Mouse (Mus musculus) forebrain, embryonic 13.5 days (tissue): ENCODE data around the gene Bckdk. TPM values are rescaled to one million over a fixed set of nuclear protein-coding genes. Genes with fewer than 3 reads are reported as not detected.

ENCODE experiments used
- ATAC-seq: fragments of 200-750 bp; cut with Nextera tagmentation; 2 replicates; pipeline ENCODE4 v1.8.0; 2017
- H3K27ac ChIP-seq: fragments of 300-500 bp; sonication (generic); 2 replicates; pipeline ENCODE4 v1.5.1; 2015; ENCODE audit warnings: inconsistent platforms, mild to moderate bottlenecking, moderate library complexity
- H3K27me3 ChIP-seq: fragments of 300-500 bp; sonication (generic); 2 replicates; pipeline ENCODE4 v1.6.1; 2015; ENCODE audit warnings: mild to moderate bottlenecking, inconsistent platforms
- H3K36me3 ChIP-seq: fragments of 300-500 bp; sonication (generic); 2 replicates; pipeline ENCODE4 v1.6.1; 2015; ENCODE audit warnings: mild to moderate bottlenecking, inconsistent platforms; ENCODE audit not compliant: poor library complexity, severe bottlenecking
- H3K4me1 ChIP-seq: fragments of 300-500 bp; sonication (generic); 2 replicates; pipeline ENCODE4 v1.6.1; 2015; ENCODE audit warnings: inconsistent platforms
- H3K4me2 ChIP-seq: fragments of 300-500 bp; sonication (generic); 2 replicates; pipeline ENCODE4 v1.6.1; 2015; ENCODE audit warnings: inconsistent platforms, mild to moderate bottlenecking, moderate library complexity
- H3K4me3 ChIP-seq: fragments of 300-500 bp; sonication (generic); 2 replicates; pipeline ENCODE4 v1.5.1; 2015; ENCODE audit warnings: mild to moderate bottlenecking, inconsistent platforms
- H3K9ac ChIP-seq: fragments of 300-500 bp; sonication (generic); 2 replicates; pipeline ENCODE4 v1.6.1; 2015; ENCODE audit warnings: mild to moderate bottlenecking, inconsistent platforms
- H3K9me3 ChIP-seq: fragments of 300-500 bp; sonication (generic); replicated peaks from 2 replicates; pipeline ENCODE4 v1.6.1; 2016; ENCODE audit warnings: inconsistent platforms
- WGBS: fragments of 180-500 bp; shearing (Covaris S2); methylation state at CpG from one replicate; pipeline ENCODE4 v1.1.7; 2015; 5-methylcytosine and 5-hydroxymethylcytosine counted together
- polyA plus RNA-seq: library from polyadenylated mRNA; unstranded; fragments of >200 nt; fragmentation: Nextera tagmentation; extraction: Ambion mirVana; gene quantifications from 2 replicates; pipeline ENCODE4 v1.2.1, GENCODE M21; 2015

Gene Bckdk
- polyA plus RNA-seq, 1 experiment from 2014 or later = 80.2 TPM

GRCm38 (mm10) chr7:127923714-127924113, 19.8 kb downstream of the Bckdk start:
- Histone ChIP-seq H3K9ac (no peak overlapping the region), H3K36me3 (peaks cover 67% of the 10 kb centered on the region), H3K27ac (no peak overlapping the region), H3K9me3 (no peaks in the 10 kb centered on the region), H3K4me1 (no peaks in the 10 kb centered on the region), H3K27me3 (peaks cover 11% of the 10 kb centered on the region), H3K4me3 (no peak overlapping the region), H3K4me2 (no peak overlapping the region)
- no peak for ATAC-seq
- WGBS = 85% methylated on average over 5 of the region's 5 CpGs

- no peak overlapping the region for H3K9ac ChIP-seq
Observed at GRCm38 (mm10) chr7:127925252-127925651, 21.4 kb downstream of the Bckdk start.

GRCm38 (mm10) chr7:127926066-127926465, 22.2 kb downstream of the Bckdk start:
- no peak overlapping the region for H3K9ac ChIP-seq
- H3K36me3 ChIP-seq = peaks cover 57% of the 10 kb centered on the region
- H3K4me1 ChIP-seq = no peaks in the 10 kb centered on the region
- H3K4me2 ChIP-seq = no peak overlapping the region
- WGBS = 92% methylated on average over 8 of the region's 8 CpGs
- no peak overlapping the region for H3K27ac ChIP-seq
- peaks cover 32% of the 10 kb centered on the region for H3K27me3 ChIP-seq
- H3K4me3 ChIP-seq = no peak overlapping the region
- ATAC-seq = no peak
- H3K9me3 ChIP-seq = no peaks in the 10 kb centered on the region

More at GRCm38 (mm10) chr7:127925252-127925651, 21.4 kb downstream of the Bckdk start:
- ATAC-seq = no peak
- peaks cover 26% of the 10 kb centered on the region for H3K27me3 ChIP-seq
- 47% methylated on average over 5 of the region's 5 CpGs for WGBS
- no peak overlapping the region for H3K4me2 ChIP-seq
- peaks cover 64% of the 10 kb centered on the region for H3K36me3 ChIP-seq
- H3K9me3 ChIP-seq = no peaks in the 10 kb centered on the region
- H3K4me3 ChIP-seq = no peak overlapping the region
- no peak overlapping the region for H3K27ac ChIP-seq
- no peaks in the 10 kb centered on the region for H3K4me1 ChIP-seq

GRCm38 (mm10) chr7:127926846-127927245, 23.0 kb downstream of the Bckdk start:
- no peaks in the 10 kb centered on the region for H3K4me1 ChIP-seq
- no peak overlapping the region for H3K27ac ChIP-seq
- H3K4me2 ChIP-seq = no peak overlapping the region
- H3K9me3 ChIP-seq = no peaks in the 10 kb centered on the region
- H3K9ac ChIP-seq = no peak overlapping the region
- peaks cover 40% of the 10 kb centered on the region for H3K27me3 ChIP-seq
- WGBS = 89% methylated on average over 11 of the region's 11 CpGs
- H3K36me3 ChIP-seq = peaks cover 55% of the 10 kb centered on the region
- no peak for ATAC-seq
- H3K4me3 ChIP-seq = no peak overlapping the region

GRCm38 (mm10) chr7:127927726-127928125, 23.8 kb downstream of the Bckdk start:
- Histone ChIP-seq H3K4me1 (no peaks in the 10 kb centered on the region), H3K4me2 (no peak overlapping the region), H3K9me3 (no peaks in the 10 kb centered on the region), H3K9ac (no peak overlapping the region), H3K36me3 (peaks cover 48% of the 10 kb centered on the region), H3K27me3 (peaks cover 40% of the 10 kb centered on the region), H3K4me3 (no peak overlapping the region), H3K27ac (no peak overlapping the region)
- 89% methylated on average over 11 of the region's 11 CpGs for WGBS
- no peak for ATAC-seq

GRCm38 (mm10) chr7:127928596-127928995, 24.7 kb downstream of the Bckdk start:
- peaks cover 39% of the 10 kb centered on the region for H3K36me3 ChIP-seq
- H3K4me2 ChIP-seq = no peak overlapping the region
- WGBS = 52% methylated on average over 5 of the region's 5 CpGs
- ATAC-seq = no peak
- H3K9me3 ChIP-seq = no peaks in the 10 kb centered on the region
- H3K9ac ChIP-seq = no peak overlapping the region
- no peaks in the 10 kb centered on the region for H3K4me1 ChIP-seq
- no peak overlapping the region for H3K4me3 ChIP-seq
- no peak overlapping the region for H3K27ac ChIP-seq
- H3K27me3 ChIP-seq = peaks cover 40% of the 10 kb centered on the region

DNA sequence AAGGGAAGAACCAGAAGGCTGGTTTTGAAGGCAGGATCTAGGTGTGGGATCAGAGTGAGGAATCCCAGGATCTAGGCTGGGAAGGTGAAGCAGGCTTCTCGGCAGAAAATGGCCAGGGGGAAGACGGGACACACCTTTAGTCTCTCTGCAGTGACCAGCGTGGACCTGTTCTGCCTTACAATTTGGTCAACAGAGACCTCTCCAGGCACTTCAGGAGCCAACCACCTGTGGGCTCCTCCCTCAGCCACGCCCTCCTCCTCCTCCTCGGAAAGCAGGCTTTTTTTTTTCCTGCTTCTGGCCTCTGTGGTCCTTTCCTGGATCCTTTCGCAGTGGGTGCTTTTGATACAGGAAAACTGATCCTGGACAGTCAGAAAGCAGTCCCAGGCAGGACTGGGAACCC, 26.0 kb downstream of the Bckdk start, which contains the start of gene Prss8:
Gene Prss8 (minus strand): TSS at position 182 of the 400 bp plus-strand sequence.
- Histone ChIP-seq H3K27ac (no peak within 1 kb of the TSS), H3K4me3 (no peak within 1 kb of the TSS), H3K4me1 (peaks cover 7% of the 10 kb centered on the region; the same call in 1 of the 2 replicates), H3K9me3 (no peaks in the 10 kb centered on the region), H3K9ac (0 out of 2 replicates have a peak within 1 kb of the TSS, but pooled peaks have one; percentile 17), H3K4me2 (0 out of 2 replicates have a peak within 1 kb of the TSS, but pooled peaks have one; percentile 2), H3K27me3 (peaks cover 40% of the 10 kb centered on the region), H3K36me3 (peaks cover 26% of the 10 kb centered on the region)
- WGBS = 10% methylated on average over 6 of the region's 6 CpGs
- ATAC-seq = no peak

DNA sequence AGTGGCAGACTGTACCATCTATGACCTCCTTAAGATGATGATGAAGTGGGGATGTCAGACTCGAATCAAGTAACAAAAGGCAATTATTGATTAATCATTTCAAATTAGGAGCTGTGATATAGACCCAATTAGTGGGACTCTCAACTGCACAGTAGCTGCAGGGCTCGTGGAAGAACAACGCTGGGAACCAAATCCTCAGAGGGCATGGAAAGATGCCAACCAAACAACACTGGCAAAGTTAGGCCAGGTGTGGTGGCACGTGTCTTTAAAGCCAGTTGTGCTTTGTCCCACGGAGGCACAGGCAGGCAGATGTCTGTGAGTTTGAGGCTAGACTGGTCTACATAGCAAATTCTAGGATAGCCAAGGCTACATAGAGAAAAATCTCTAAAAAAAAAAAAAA, 26.8 kb downstream of the Bckdk start:
- ATAC-seq = no peak
- 68% methylated on average over 5 of the region's 5 CpGs for WGBS
- Histone ChIP-seq H3K9me3 (no peaks in the 10 kb centered on the region), H3K9ac (no peak overlapping the region), H3K36me3 (peaks cover 19% of the 10 kb centered on the region), H3K4me3 (no peak overlapping the region), H3K27me3 (peaks cover 40% of the 10 kb centered on the region), H3K4me2 (no peak overlapping the region), H3K4me1 (peaks cover 8% of the 10 kb centered on the region; the same call in 1 of the 2 replicates), H3K27ac (no peak overlapping the region)

DNA sequence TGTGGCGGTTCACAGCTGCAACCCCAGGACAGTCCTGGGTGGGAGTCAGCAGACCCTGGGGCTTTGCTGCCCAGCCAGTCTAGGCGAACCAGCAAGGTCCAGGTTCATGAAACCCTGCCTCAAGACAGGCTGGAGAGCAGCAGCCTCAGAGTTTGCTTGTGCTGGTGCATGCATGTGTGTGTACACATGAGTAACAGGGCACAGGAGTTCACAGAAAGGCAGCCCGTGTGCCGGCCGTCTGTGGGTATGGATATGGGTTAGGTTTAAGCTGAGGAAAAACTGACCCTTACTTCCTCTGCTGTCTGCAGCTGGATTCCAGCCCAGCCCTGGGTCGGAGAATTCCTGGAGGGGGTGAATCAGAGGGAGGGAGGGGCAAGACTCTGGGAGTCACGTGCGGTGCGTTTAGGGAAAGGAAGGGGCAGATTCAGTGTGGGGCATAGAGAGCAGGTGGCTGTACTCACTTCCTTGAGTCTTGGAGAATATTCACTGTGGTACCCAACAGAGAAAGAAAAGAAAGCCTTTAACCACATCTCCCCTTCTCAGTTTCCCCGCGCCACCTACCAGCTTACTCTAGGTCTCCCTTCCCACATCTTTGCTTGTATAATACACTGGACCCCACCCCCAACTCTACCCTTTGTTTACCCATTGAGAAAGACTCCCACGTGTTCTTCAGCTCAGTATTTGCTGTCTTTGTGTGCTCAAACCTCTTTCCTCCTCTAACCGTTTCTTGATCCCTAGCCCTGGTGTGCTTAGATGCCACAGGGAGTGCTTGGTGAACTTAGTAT, 27.7 kb downstream of the Bckdk start:
- ATAC-seq = no peak

DNA sequence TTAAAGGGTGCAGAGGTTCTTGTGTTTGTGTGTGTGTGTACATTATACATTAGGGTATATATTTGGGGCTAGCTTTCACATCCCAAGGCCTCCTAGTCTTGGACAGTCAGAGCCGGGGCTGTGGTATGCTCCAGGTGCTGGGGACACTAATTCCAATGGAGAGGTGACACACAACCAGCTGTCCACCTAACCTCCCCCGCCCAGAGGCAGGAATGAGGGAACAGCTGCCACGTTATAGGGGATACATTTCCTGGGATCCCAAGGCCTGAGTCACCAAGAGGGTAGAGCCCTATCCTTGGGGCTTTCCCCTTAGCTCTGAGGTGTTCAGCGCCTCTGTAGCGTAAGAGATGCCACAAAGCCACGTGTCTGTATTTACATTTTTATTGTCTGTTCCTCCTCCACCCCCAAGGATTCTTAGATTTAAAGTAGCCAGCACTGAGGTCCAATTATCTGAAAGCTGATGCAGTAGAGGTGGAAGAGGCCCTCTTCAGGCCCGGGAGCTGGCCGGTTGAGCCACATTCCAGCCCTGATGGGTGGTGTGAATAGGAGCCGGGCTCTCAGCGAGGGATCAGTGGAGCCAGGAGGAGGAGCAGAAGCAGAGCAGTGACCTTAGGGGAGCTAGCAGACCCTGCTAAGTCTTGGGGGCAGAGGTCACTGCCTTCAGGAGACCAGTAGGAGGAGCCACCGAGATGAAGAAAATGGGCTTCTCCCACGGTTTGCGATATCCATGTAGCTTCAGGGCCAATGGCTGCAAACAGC, 28.6 kb downstream of the Bckdk start:
- Histone ChIP-seq H3K36me3 (0 out of 2 replicates have a peak, but pooled peaks cover under 1% of the 10 kb centered on the region), H3K4me3 (no peak overlapping the region), H3K4me2 (no peak overlapping the region), H3K9me3 (no peaks in the 10 kb centered on the region), H3K9ac (no peak overlapping the region), H3K27me3 (peaks cover 40% of the 10 kb centered on the region), H3K27ac (no peak overlapping the region), H3K4me1 (peaks cover 16% of the 10 kb centered on the region)
- 17% methylated on average over 13 of the region's 13 CpGs for WGBS
- no peak for ATAC-seq

More for the DNA sequence above, 27.7 kb downstream of the Bckdk start:
- Histone ChIP-seq H3K27ac (no peak overlapping the region), H3K9me3 (no peaks in the 10 kb centered on the region), H3K36me3 (peaks cover 10% of the 10 kb centered on the region), H3K4me3 (no peak overlapping the region; the same call in 1 of the 2 replicates), H3K4me1 (peaks cover 16% of the 10 kb centered on the region), H3K4me2 (no peak overlapping the region), H3K9ac (no peak overlapping the region), H3K27me3 (peaks cover 40% of the 10 kb centered on the region)
- 30% methylated on average over 13 of the region's 13 CpGs for WGBS

- H3K36me3 ChIP-seq = no peaks in the 10 kb centered on the region
- 93% methylated on average over 5 of the region's 5 CpGs for WGBS
- no peak for ATAC-seq
- H3K9me3 ChIP-seq = no peaks in the 10 kb centered on the region
- no peak overlapping the region for H3K4me3 ChIP-seq
- H3K27me3 ChIP-seq = peaks cover 26% of the 10 kb centered on the region
- no peak overlapping the region for H3K4me2 ChIP-seq
- H3K27ac ChIP-seq = no peak overlapping the region
- peaks cover 16% of the 10 kb centered on the region for H3K4me1 ChIP-seq
- no peak overlapping the region for H3K9ac ChIP-seq
Observed at GRCm38 (mm10) chr7:127934075-127934474, 30.2 kb downstream of the Bckdk start.
